Mouse (Mus musculus) MEL (cell line): ENCODE results near the gene Mrvi1.
A peak's percentile ranks its signal among the peaks of the same experiment; 100 is the strongest.

ENCODE experiments used
- CTCF ChIP-seq, 3 experiments: IDR thresholded peaks in 2 of 3; conservative IDR thresholded peaks in 1 of 3; 2 replicates each; pipeline ENCODE4 v1.5.1; 2011 to 2012; ENCODE audit warnings: low read length in 3 of 3, low read depth in 2 of 3, mild to moderate bottlenecking in 2 of 3, improper control_type of control experiment in 1 of 3, inconsistent platforms in 1 of 3, mixed read lengths in 1 of 3, moderate library complexity in 1 of 3; ENCODE audit not compliant: control insufficient read depth in 1 of 3, insufficient read depth in 1 of 3, poor library complexity in 1 of 3, severe bottlenecking in 1 of 3
- E2F4 ChIP-seq: IDR thresholded peaks from 2 replicates; pipeline ENCODE4 v1.6.1; 2011; ENCODE audit warnings: low read depth, low read length, improper control_type of control experiment, borderline replicate concordance
- HCFC1 ChIP-seq: IDR thresholded peaks from 2 replicates; pipeline ENCODE4 v1.6.1; 2012; ENCODE audit warnings: low read depth, mild to moderate bottlenecking, inconsistent platforms, low read length, improper control_type of control experiment, moderate library complexity
- MAFK ChIP-seq: IDR thresholded peaks from 2 replicates; pipeline ENCODE4 v1.6.1; 2011; ENCODE audit warnings: low read depth, mild to moderate bottlenecking, low read length, improper control_type of control experiment, borderline replicate concordance
- MAX ChIP-seq: IDR thresholded peaks from 2 replicates; pipeline ENCODE4 v1.6.1; 2011; ENCODE audit warnings: low read length, improper control_type of control experiment
- POLR2A ChIP-seq, 2 experiments: IDR thresholded peaks; 2 replicates each; pipeline ENCODE4 v1.6.1; 2011 to 2012; ENCODE audit warnings: low read length in 2 of 2, mild to moderate bottlenecking in 2 of 2, control low read depth in 1 of 2, improper control_type of control experiment in 1 of 2, low read depth in 1 of 2, moderate library complexity in 1 of 2; ENCODE audit not compliant: control insufficient read depth in 1 of 2, insufficient read depth in 1 of 2, poor library complexity in 1 of 2
- POLR2AphosphoS5 ChIP-seq: IDR thresholded peaks from 2 replicates; pipeline ENCODE4 v1.6.1; 2012; ENCODE audit warnings: low read depth, borderline replicate concordance, mild to moderate bottlenecking, inconsistent platforms, low read length, moderate library complexity, mixed read lengths
- RAD21 ChIP-seq: IDR thresholded peaks from 2 replicates; pipeline ENCODE4 v1.6.1; 2011; ENCODE audit warnings: mild to moderate bottlenecking, low read depth, low read length, improper control_type of control experiment
- RCOR1 ChIP-seq: IDR thresholded peaks from 2 replicates; pipeline ENCODE4 v1.6.1; 2012; ENCODE audit warnings: low read depth, mild to moderate bottlenecking, inconsistent platforms, low read length, improper control_type of control experiment
- ZKSCAN1 ChIP-seq: IDR thresholded peaks from 2 replicates; pipeline ENCODE4 v1.6.1; 2012; ENCODE audit warnings: low read depth, mild to moderate bottlenecking, inconsistent platforms, low read length, improper control_type of control experiment, moderate library complexity

- no peak for TF ChIP-seq ZKSCAN1
- TF ChIP-seq MAX = 0 out of 2 replicates have a peak, but pooled peaks have one; percentile 12
- no peak for TF ChIP-seq POLR2A (IDR thresholded peaks at IDR 0.05; ENCODE audit: control insufficient read depth in 1 of 2, insufficient read depth in 1 of 2, low read depth in 1 of 2, low read length in 2 of 2, poor library complexity in 1 of 2)
- no peak for TF ChIP-seq POLR2AphosphoS5
- no peak for TF ChIP-seq RCOR1
- TF ChIP-seq CTCF (IDR thresholded peaks at IDR 0.05 in 2 of 3, conservative IDR thresholded peaks at IDR 0.05 in 1 of 3; ENCODE audit: control insufficient read depth in 1 of 3, insufficient read depth in 1 of 3, low read depth in 2 of 3, low read length in 3 of 3, poor library complexity in 1 of 3, severe bottlenecking in 1 of 3) = no peak
- TF ChIP-seq E2F4 = no peak
- TF ChIP-seq HCFC1 = no peak
- no peak for TF ChIP-seq MAFK
- no peak for TF ChIP-seq RAD21
Observed at GRCm38 (mm10) chr7:110998887-110999827, 16.9 kb upstream of the Mrvi1 start.
